Mouse (Mus musculus): ENCODE data around the gene Rhcg. TPM values are rescaled to one million over a fixed set of nuclear protein-coding genes. Genes with fewer than 3 reads are reported as not detected.

The Rhcg gene
- polyA plus RNA-seq, 3 experiments from 2014 or later, result not detected

- no peak for ATAC-seq
Measured at GRCm38 (mm10) chr7:79600122-79600521, 17.3 kb downstream of the Rhcg start.

- peak; percentile 58 for ATAC-seq
Measured at GRCm38 (mm10) chr7:79594854-79595253, 22.6 kb downstream of the Rhcg start.

GRCm38 (mm10) chr7:79591812-79592731, 25.4 kb downstream of the Rhcg start:
- ATAC-seq, result no peak

- no peak for ATAC-seq
Measured at GRCm38 (mm10) chr7:79590560-79591110, 26.8 kb downstream of the Rhcg start.

- ATAC-seq, result no peak
Measured at GRCm38 (mm10) chr7:79589763-79590559, 27.5 kb downstream of the Rhcg start.

- no peak for ATAC-seq
Measured at GRCm38 (mm10) chr7:79588284-79588683, 29.2 kb downstream of the Rhcg start.

- no peak for ATAC-seq
Measured at GRCm38 (mm10) chr7:79578851-79579241, 38.6 kb downstream of the Rhcg start.

GRCm38 (mm10) chr7:79577931-79578850, 39.3 kb downstream of the Rhcg start:
- ATAC-seq, result no peak

GRCm38 (mm10) chr7:79577096-79577874, 40.2 kb downstream of the Rhcg start:
- no peak for ATAC-seq

- no peak for ATAC-seq
Measured at GRCm38 (mm10) chr7:79576659-79577058, 40.8 kb downstream of the Rhcg start.

GRCm38 (mm10) chr7:79572191-79572818, 45.2 kb downstream of the Rhcg start:
- no peak for ATAC-seq

- ATAC-seq, result no peak
Measured at GRCm38 (mm10) chr7:79568937-79569535, 48.4 kb downstream of the Rhcg start.

- no peak for ATAC-seq
Measured at GRCm38 (mm10) chr7:79568212-79568611, 49.2 kb downstream of the Rhcg start.

- ATAC-seq, result no peak
Measured at GRCm38 (mm10) chr7:79563675-79564074, 53.8 kb downstream of the Rhcg start.

- ATAC-seq, result no peak
Measured at GRCm38 (mm10) chr7:79562385-79562784, 55.1 kb downstream of the Rhcg start.

GRCm38 (mm10) chr7:79558698-79559097, 58.8 kb downstream of the Rhcg start:
- no peak for ATAC-seq

- no peak for ATAC-seq
Measured at GRCm38 (mm10) chr7:79557728-79558221, 59.7 kb downstream of the Rhcg start.

- no peak for ATAC-seq
Measured at GRCm38 (mm10) chr7:79555368-79556034, 62.0 kb downstream of the Rhcg start.

- no peak for ATAC-seq
Measured at GRCm38 (mm10) chr7:79552702-79553101, 64.8 kb downstream of the Rhcg start.
